Mouse (Mus musculus) brain, embryonic 14.5 days (tissue): ENCODE measurements at regions not wholly inside any gene's neighbourhood (a gene's known extent, or its start where the extent isn't known, plus 50 kb on each side); places are given as distances from the start of the nearest gene placed in this dataset.
A peak's percentile ranks its signal among the peaks of the same experiment; 100 is the strongest.

Experiments used
- DNase-seq: peaks from one replicate; pipeline ENCODE4 v3.0.0-alpha.2; 2011; ENCODE audit warnings: low read depth
- CTCF ChIP-seq: fragments of 200-500 bp; IDR thresholded peaks from 2 replicates; pipeline ENCODE4 v1.5.1; 2012; ENCODE audit warnings: inconsistent platforms, mild to moderate bottlenecking, moderate library complexity, borderline replicate concordance; ENCODE audit not compliant: insufficient read depth, insufficient read length; ENCODE audit errors: extremely low read depth
- POLR2A ChIP-seq: fragments of 200-500 bp; IDR thresholded peaks from 2 replicates; pipeline ENCODE4 v1.6.1; 2012; ENCODE audit warnings: mild to moderate bottlenecking, inconsistent platforms, borderline replicate concordance; ENCODE audit not compliant: poor library complexity, insufficient read depth, insufficient read length, severe bottlenecking; ENCODE audit errors: extremely low read depth

- peak; percentile 74 for DNase-seq
- TF ChIP-seq POLR2A = no peak
- no peak for TF ChIP-seq CTCF
Observed at GRCm38 (mm10) chr12:92109615-92110014, 260.7 kb upstream of the Sel1l start.

GRCm38 (mm10) chr12:92100080-92100479 lies 251.1 kb upstream of the Sel1l start:
- no peak for TF ChIP-seq CTCF
- TF ChIP-seq POLR2A = no peak
- peak; percentile 2 for DNase-seq

GRCm38 (mm10) chr12:92092794-92093365 lies 243.9 kb upstream of the Sel1l start:
- no peak for DNase-seq
- TF ChIP-seq CTCF (no peak), POLR2A (no peak)

GRCm38 (mm10) chr12:92073209-92073608 lies 224.3 kb upstream of the Sel1l start:
- TF ChIP-seq CTCF = no peak
- no peak for TF ChIP-seq POLR2A
- peak; percentile 22 for DNase-seq

DNA sequence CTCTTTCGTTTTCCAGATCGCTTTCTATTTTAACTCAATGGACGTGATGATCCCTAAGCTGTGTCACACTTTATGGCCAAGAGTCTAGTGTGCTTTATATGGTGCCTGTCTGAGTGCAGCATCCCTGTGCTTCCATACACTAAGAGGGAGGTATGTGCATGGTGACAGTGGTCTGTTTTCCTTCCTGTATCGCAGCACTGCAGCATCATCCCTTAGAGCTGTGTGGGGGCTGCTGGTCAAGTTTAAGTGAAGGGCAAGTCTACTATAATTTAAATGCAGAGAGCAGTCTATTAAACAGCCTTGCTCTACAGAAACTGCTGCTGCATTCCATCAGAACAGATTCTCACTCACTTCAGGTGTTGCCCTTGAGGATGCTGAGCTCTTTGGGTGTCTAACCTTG lies 213.8 kb upstream of the Sel1l start:
- TF ChIP-seq CTCF (no peak), POLR2A (no peak)
- no peak for DNase-seq

DNA sequence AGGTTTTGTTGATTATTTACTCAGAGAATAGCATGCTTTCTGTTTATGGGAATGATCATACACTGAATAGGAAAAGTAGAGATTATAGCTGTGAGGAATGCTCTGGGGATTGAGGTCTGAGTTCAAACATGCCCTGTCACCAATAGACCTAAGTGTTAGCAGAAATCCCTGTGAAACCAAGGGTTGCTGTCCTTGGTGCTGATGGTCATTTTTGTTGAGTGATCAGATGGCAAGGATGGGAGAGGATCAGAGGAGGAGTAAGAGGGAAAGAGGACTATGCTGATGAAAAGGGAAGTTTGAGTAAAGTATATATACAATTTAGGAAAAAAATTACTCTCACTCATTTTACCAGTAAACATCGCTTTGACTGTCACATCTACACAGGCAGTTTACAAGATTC lies 191.5 kb upstream of the Sel1l start:
- no peak for TF ChIP-seq POLR2A
- no peak for TF ChIP-seq CTCF

GRCm38 (mm10) chr12:92029192-92029591 lies 180.2 kb upstream of the Sel1l start:
- TF ChIP-seq POLR2A (no peak), CTCF (no peak)
- no peak for DNase-seq

More for the DNA sequence above, 191.5 kb upstream of the Sel1l start:
- DNase-seq = peak; percentile 29

DNA sequence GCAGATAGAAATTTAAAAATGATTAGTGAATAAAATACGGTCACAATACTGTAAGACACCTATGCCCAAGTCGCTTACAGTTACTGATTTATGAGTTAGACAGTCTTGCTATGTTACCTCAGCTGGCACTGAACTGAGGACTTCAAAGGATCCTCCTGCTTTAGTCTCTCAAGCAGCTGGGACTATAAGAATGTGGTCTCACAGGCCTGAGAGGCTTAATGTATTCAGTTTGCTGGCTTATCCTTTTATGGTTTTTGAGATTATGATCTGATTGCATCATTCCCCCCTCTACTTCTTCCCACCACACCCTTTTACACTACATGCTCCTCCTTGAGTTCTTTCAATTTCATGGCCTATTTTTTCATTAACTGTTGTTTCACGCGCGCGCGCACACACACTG lies 179.4 kb upstream of the Sel1l start:
- TF ChIP-seq CTCF (no peak), POLR2A (no peak)

DNA sequence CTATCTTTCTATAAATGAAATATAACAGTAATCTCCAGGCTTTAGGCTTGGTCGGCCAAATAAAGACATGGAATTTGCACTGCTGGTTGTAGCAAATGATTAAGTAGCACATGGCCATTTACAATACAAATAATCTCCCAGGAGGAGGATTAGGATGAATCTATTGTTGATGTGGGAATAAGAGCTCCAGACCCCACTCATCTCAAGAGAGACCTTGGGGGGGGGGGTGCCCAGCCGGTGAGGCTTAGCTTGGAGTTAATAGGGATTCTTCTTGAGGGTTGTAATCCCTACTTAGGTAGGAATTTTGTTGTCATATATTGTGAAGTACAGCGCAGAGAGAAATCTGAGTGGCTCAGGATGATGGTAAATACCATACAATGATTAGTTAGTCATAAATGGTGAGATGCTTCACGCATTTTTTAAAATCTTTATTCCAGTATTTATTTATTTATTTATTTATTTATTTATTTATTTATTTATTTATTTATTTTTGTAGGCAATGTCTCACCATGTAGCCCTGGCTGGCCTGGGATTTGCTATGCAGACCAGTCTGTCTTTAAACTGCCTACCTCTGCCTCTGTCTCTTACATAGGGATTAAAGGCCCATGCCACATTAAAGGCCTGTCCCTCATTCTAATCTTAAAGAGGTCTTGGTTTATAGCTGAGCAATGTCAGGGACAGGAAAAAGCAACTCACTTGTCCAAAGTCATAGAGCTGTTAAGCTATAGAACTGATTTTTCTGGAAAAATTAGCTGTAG lies 175.7 kb upstream of the Sel1l start:
- no peak for TF ChIP-seq POLR2A
- no peak for TF ChIP-seq CTCF
- peak; percentile 46 for DNase-seq

More for the DNA sequence above, 179.4 kb upstream of the Sel1l start:
- no peak for DNase-seq

GRCm38 (mm10) chr12:92019593-92020224 lies 170.8 kb upstream of the Sel1l start:
- peak; percentile 75 for DNase-seq

DNA sequence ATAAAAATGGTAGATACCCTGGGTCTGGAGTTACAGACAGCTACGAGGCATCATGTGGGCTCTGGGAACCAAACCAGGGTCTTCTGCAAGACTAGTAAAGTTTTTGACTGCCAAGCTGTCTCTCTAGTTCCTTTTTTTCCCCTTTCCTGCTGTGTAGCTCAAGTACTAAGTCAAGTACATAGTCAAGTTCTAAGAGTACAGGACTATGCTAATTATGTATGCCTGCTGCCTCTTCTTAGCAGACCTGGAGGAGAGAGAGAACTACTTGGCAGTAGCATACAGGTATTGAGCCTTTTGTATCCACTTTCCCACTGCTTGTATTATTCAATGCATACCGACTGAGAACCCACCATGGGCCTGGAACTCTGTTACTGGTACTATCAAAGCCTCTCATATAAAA lies 166.4 kb upstream of the Sel1l start:
- no peak for DNase-seq
- TF ChIP-seq CTCF (no peak), POLR2A (no peak)

More at GRCm38 (mm10) chr12:92019593-92020224, 170.8 kb upstream of the Sel1l start:
- TF ChIP-seq POLR2A (no peak), CTCF (no peak)
